Mouse (Mus musculus) limb, embryonic 14.5 days (tissue): ENCODE measurements around the gene Eif2a. TPM values are rescaled to one million over a fixed set of nuclear protein-coding genes. Genes with fewer than 3 reads are reported as not detected.

Source experiments
- ATAC-seq: fragments of 200-750 bp; cut with Nextera tagmentation; 2 replicates; pipeline ENCODE4 v1.8.0; 2017; ENCODE audit warnings: low read depth, moderate number of reproducible peaks, moderate TSS enrichment; ENCODE audit not compliant: low FRiP score
- DNase-seq: peaks from one replicate; pipeline ENCODE4 v3.0.0-alpha.2; 2015; ENCODE audit warnings: low spot score
- H3K27ac ChIP-seq: fragments of 300-500 bp; sonication (generic); replicated peaks from 2 replicates; pipeline ENCODE4 v1.5.1; 2014; ENCODE audit warnings: low read depth, mild to moderate bottlenecking, low read length, moderate library complexity, mixed read lengths
- H3K27me3 ChIP-seq: fragments of 300-500 bp; sonication (generic); 2 replicates; pipeline ENCODE4 v1.6.1; 2014; ENCODE audit warnings: low read length, mixed read lengths; ENCODE audit not compliant: control insufficient read depth, insufficient read depth
- H3K36me3 ChIP-seq: fragments of 300-500 bp; sonication (generic); 2 replicates; pipeline ENCODE4 v1.6.1; 2014; ENCODE audit warnings: mild to moderate bottlenecking, low read length, moderate library complexity, mixed read lengths; ENCODE audit not compliant: control insufficient read depth, insufficient read depth
- H3K4me1 ChIP-seq: fragments of 300-500 bp; sonication (generic); 2 replicates; pipeline ENCODE4 v1.6.1; 2014; ENCODE audit warnings: antibody characterized with exemption, low read length, mixed read lengths; ENCODE audit not compliant: control insufficient read depth, insufficient read depth
- H3K4me2 ChIP-seq: fragments of 300-500 bp; sonication (generic); replicated peaks from 2 replicates; pipeline ENCODE4 v1.6.1; 2014; ENCODE audit warnings: low read depth, mild to moderate bottlenecking, low read length, moderate library complexity; ENCODE audit not compliant: severe bottlenecking
- H3K4me3 ChIP-seq: fragments of 300-500 bp; sonication (generic); replicated peaks from 2 replicates; pipeline ENCODE4 v1.5.1; 2014; ENCODE audit warnings: low read length
- H3K9ac ChIP-seq: fragments of 300-500 bp; sonication (generic); 2 replicates; pipeline ENCODE4 v1.6.1; 2014; ENCODE audit warnings: mild to moderate bottlenecking, low read depth, low read length, moderate library complexity; ENCODE audit not compliant: severe bottlenecking
- H3K9me3 ChIP-seq: fragments of 300-500 bp; sonication (generic); 2 replicates; pipeline ENCODE4 v1.6.1; 2016; ENCODE audit warnings: low read length; ENCODE audit not compliant: control insufficient read depth
- POLR2A ChIP-seq: fragments of 200-500 bp; IDR thresholded peaks from 2 replicates; pipeline ENCODE4 v1.8.0; 2012; ENCODE audit warnings: inconsistent platforms, mild to moderate bottlenecking, moderate library complexity, borderline replicate concordance; ENCODE audit not compliant: insufficient read depth, insufficient read length; ENCODE audit errors: extremely low read depth
- WGBS: fragments of 180-500 bp; shearing (Covaris S2); extraction: QIAGEN DNeasy Blood & Tissue Kit; methylation state at CpG from one replicate; pipeline ENCODE4 v1.1.7; 2014; 5-methylcytosine and 5-hydroxymethylcytosine counted together
- polyA plus RNA-seq, 2 experiments: library from polyadenylated mRNA; depleted of rRNA in 1 of 2; stranded (reverse) in 1 of 2; unstranded in 1 of 2; fragments of >200 nt; fragmentation: Nextera tagmentation in 1 of 2; extraction: Ambion mirVana in 1 of 2; gene quantifications; 2 replicates each; pipeline versions ENCODE4 v1.2.1 to v1.2.3; 2012 to 2014

Eif2a gene
- polyA plus RNA-seq, 2 experiments, result 52.2 to 55.8 TPM

- TF ChIP-seq POLR2A, result no peak
- no peak overlapping the region for H3K27ac ChIP-seq
- H3K9me3 ChIP-seq, result no peaks in the 10 kb centered on the region
- DNase-seq, result no peak
- WGBS, result 96% methylated on average over 2 of the region's 2 CpGs
- H3K27me3 ChIP-seq, result no peaks in the 10 kb centered on the region
- peaks cover 25% of the 10 kb centered on the region for H3K36me3 ChIP-seq
- ATAC-seq, result no peak
- no peak overlapping the region for H3K4me2 ChIP-seq
- H3K4me1 ChIP-seq, result peaks cover 4% of the 10 kb centered on the region; the same call in 1 of the 2 replicates
- H3K9ac ChIP-seq, result no peak overlapping the region
- H3K4me3 ChIP-seq, result no peak overlapping the region
Observed at GRCm38 (mm10) chr3:58521361-58521760, 4.3 kb upstream of the Eif2a start.

GRCm38 (mm10) chr3:58523386-58523785 is 2.2 kb upstream of the Eif2a start:
- H3K4me3 ChIP-seq, result no peak overlapping the region
- WGBS, result 91% methylated on average over 3 of the region's 3 CpGs
- no peak overlapping the region for H3K4me2 ChIP-seq
- DNase-seq (no peak), ATAC-seq (no peak)
- no peak for TF ChIP-seq POLR2A
- H3K4me1 ChIP-seq, result peaks cover 8% of the 10 kb centered on the region; the same call in 1 of the 2 replicates
- H3K27me3 ChIP-seq, result no peaks in the 10 kb centered on the region
- H3K36me3 ChIP-seq, result peaks cover 25% of the 10 kb centered on the region
- H3K9ac ChIP-seq, result no peak overlapping the region
- H3K9me3 ChIP-seq, result no peaks in the 10 kb centered on the region
- H3K27ac ChIP-seq, result no peak overlapping the region

- H3K4me3 ChIP-seq, result peak overlapping the region; percentile 74
- H3K9me3 ChIP-seq, result no peaks in the 10 kb centered on the region
- TF ChIP-seq POLR2A, result no peak
- H3K36me3 ChIP-seq, result peaks cover 25% of the 10 kb centered on the region
- ATAC-seq (no peak), DNase-seq (no peak)
- peak overlapping the region; percentile 43 for H3K4me2 ChIP-seq
- H3K4me1 ChIP-seq, result peaks cover 8% of the 10 kb centered on the region; the same call in 1 of the 2 replicates
- H3K27me3 ChIP-seq, result no peaks in the 10 kb centered on the region
- no peak overlapping the region for H3K27ac ChIP-seq
- H3K9ac ChIP-seq, result peak overlapping the region; percentile 90
- WGBS, result 42% methylated on average over 4 of the region's 4 CpGs
Observed at GRCm38 (mm10) chr3:58524246-58524645, 1.4 kb upstream of the Eif2a start.

- under 1% methylated on average over 33 of the region's 40 CpGs for WGBS
Observed at GRCm38 (mm10) chr3:58525166-58525565, 455 bp upstream of the Eif2a start.

GRCm38 (mm10) chr3:58526408-58526737 is 752 bp downstream of the Eif2a start:
- Histone ChIP-seq H3K4me1 (peaks cover 8% of the 10 kb centered on the region; the same call in 1 of the 2 replicates), H3K36me3 (peaks cover 25% of the 10 kb centered on the region), H3K9me3 (no peaks in the 10 kb centered on the region), H3K27me3 (no peaks in the 10 kb centered on the region), H3K27ac (no peak overlapping the region), H3K9ac (peak overlapping the region; percentile 47), H3K4me2 (peak overlapping the region; percentile 70), H3K4me3 (peak overlapping the region; percentile 74)
- ATAC-seq, result no peak
- DNase-seq, result no peak
- TF ChIP-seq POLR2A, result no peak
- 8% methylated on average over 4 of the region's 4 CpGs for WGBS

More at GRCm38 (mm10) chr3:58525166-58525565, 455 bp upstream of the Eif2a start:
- H3K4me1 ChIP-seq, result peaks cover 8% of the 10 kb centered on the region; the same call in 1 of the 2 replicates
- no peak for TF ChIP-seq POLR2A
- peak overlapping the region; percentile 74 for H3K4me3 ChIP-seq
- H3K27me3 ChIP-seq, result no peaks in the 10 kb centered on the region
- H3K36me3 ChIP-seq, result peaks cover 25% of the 10 kb centered on the region
- H3K9me3 ChIP-seq, result no peaks in the 10 kb centered on the region
- H3K4me2 ChIP-seq, result peak overlapping the region; percentile 43
- peak overlapping the region; percentile 87 for H3K27ac ChIP-seq
- DNase-seq, result no peak
- peak overlapping the region; percentile 90 for H3K9ac ChIP-seq
- ATAC-seq, result no peak; the same call in 1 of the 2 replicates

- DNase-seq (no peak), ATAC-seq (no peak)
- peaks cover 48% of the 10 kb centered on the region for H3K36me3 ChIP-seq
- H3K4me3 ChIP-seq, result no peak overlapping the region
- no peaks in the 10 kb centered on the region for H3K9me3 ChIP-seq
- H3K9ac ChIP-seq, result no peak overlapping the region
- no peak overlapping the region for H3K27ac ChIP-seq
- no peak overlapping the region for H3K4me2 ChIP-seq
- TF ChIP-seq POLR2A, result no peak
- no peaks in the 10 kb centered on the region for H3K4me1 ChIP-seq
- 91% methylated on average over 3 of the region's 3 CpGs for WGBS
- no peaks in the 10 kb centered on the region for H3K27me3 ChIP-seq
Observed at GRCm38 (mm10) chr3:58536573-58536972, 11.0 kb downstream of the Eif2a start.
